In the genomic region with DNA sequence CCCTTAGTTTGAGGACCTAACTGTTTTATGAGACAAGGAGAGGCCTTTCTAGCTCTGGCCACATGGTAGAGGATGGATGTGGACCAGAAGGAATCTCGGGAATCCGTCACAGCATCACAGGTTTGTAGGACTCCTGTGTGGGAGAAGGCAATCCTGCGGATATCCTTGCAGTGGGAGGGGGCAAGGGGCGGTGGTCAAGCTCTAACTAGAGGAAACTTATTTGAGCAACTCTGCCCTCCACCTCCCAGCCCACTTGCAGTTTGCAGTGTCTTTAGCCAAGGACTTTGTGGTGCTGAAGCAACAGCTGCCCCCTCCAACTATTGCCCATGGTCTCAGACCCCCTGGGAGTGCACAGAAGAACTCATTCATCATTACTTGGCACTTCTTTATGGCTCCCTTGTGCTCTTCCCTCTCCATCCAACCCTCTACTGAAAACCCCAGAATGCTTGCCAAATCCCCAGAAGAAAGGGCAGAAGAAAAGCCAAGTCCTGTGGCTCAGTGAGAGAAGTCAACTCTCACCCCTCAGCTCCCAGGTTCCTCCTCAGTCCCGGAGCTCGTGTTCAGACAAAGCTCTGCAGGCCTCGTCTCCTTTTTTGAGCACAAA, we compare ENCODE assay signal across 11 mouse cellular contexts.
DNase-seq lines count a peak whose midpoint lies in the region; ATAC-seq lines count a peak whose summit lies in the region.
"Had no signal": no experiment of that assay in that cellular context is flagged by ENCODE, and none has a peak within 500 bp of the region (broad histone marks: within the 10 kb centered on the region; RNA-seq: fewer than 3 reads in every experiment).

No protein-coding gene starts in this region.

- H3K36me3 ChIP-seq in hindbrain, embryonic 11.5 days (ENCODE audit: control insufficient read depth, insufficient read depth, low read length): no peaks in the 10 kb centered on the region
- H3K36me3 ChIP-seq in midbrain, embryonic 12.5 days: no peaks in the 10 kb centered on the region
- H3K36me3 ChIP-seq in liver, embryonic 12.5 days: no peaks in the 10 kb centered on the region
- H3K36me3 ChIP-seq: intestine, embryonic 15.5 days; limb, embryonic 13.5 days had no signal

- WGBS in hindbrain, embryonic 11.5 days: 61% methylated on average over 7 of the region's 7 CpGs
- WGBS in midbrain, embryonic 12.5 days: 69% methylated on average over 7 of the region's 7 CpGs
- WGBS in liver, embryonic 12.5 days (ENCODE audit: insufficient replicate concordance): 58% methylated on average over 7 of the region's 7 CpGs

- no peaks in the 10 kb centered on the region for H3K9me3 ChIP-seq in hindbrain, embryonic 11.5 days (ENCODE audit: control insufficient read depth, low read length)
- no peaks in the 10 kb centered on the region for H3K9me3 ChIP-seq in midbrain, embryonic 12.5 days
- H3K9me3 ChIP-seq in liver, embryonic 12.5 days (replicated peaks): no peaks in the 10 kb centered on the region
- H3K9me3 ChIP-seq: intestine, embryonic 15.5 days; limb, embryonic 13.5 days had no signal

- ATAC-seq in hindbrain, embryonic 11.5 days (ENCODE audit: low FRiP score): peak; percentile 20; the same call in 1 of the 2 replicates
- ATAC-seq in midbrain, embryonic 12.5 days (ENCODE audit: low FRiP score, low read depth): no peak
- ATAC-seq in liver, embryonic 12.5 days: no peak
- ATAC-seq: intestine, embryonic 15.5 days had no signal

- H3K4me3 ChIP-seq in hindbrain, embryonic 11.5 days (ENCODE audit: low read depth, low read length): no peak overlapping the region
- no peak overlapping the region for H3K4me3 ChIP-seq in midbrain, embryonic 12.5 days
- H3K4me3 ChIP-seq in liver, embryonic 12.5 days: no peak overlapping the region
- H3K4me3 ChIP-seq: intestine, embryonic 15.5 days; limb, embryonic 13.5 days had no signal

- peak overlapping the region; percentile 87 for H3K27ac ChIP-seq in hindbrain, embryonic 11.5 days (ENCODE audit: low read depth, low read length)
- peak overlapping the region; percentile 89 for H3K27ac ChIP-seq in midbrain, embryonic 12.5 days (replicated peaks)
- no peak overlapping the region for H3K27ac ChIP-seq in liver, embryonic 12.5 days
- H3K27ac ChIP-seq: intestine, embryonic 15.5 days; limb, embryonic 13.5 days had no signal

- H3K4me1 ChIP-seq in hindbrain, embryonic 11.5 days (replicated peaks; ENCODE audit: control insufficient read depth, insufficient read depth, low read length): peaks cover 2% of the 10 kb centered on the region; the same call in 1 of the 2 replicates
- peaks cover 47% of the 10 kb centered on the region for H3K4me1 ChIP-seq in midbrain, embryonic 12.5 days
- H3K4me1 ChIP-seq in liver, embryonic 12.5 days: no peaks in the 10 kb centered on the region
- H3K4me1 ChIP-seq: intestine, embryonic 15.5 days; limb, embryonic 13.5 days had no signal

- no peak overlapping the region for H3K4me2 ChIP-seq in hindbrain, embryonic 11.5 days (replicated peaks; ENCODE audit: low read depth, low read length)
- no peak overlapping the region for H3K4me2 ChIP-seq in midbrain, embryonic 12.5 days (replicated peaks)
- H3K4me2 ChIP-seq in liver, embryonic 12.5 days: no peak overlapping the region
- H3K4me2 ChIP-seq: intestine, embryonic 15.5 days; limb, embryonic 13.5 days had no signal

- peak; percentile 44 for DNase-seq in cerebellum, adult 9-11 months
- DNase-seq in cerebellum, postnatal 25 days: no peak
- peak; percentile 58 for DNase-seq in brain, embryonic 18.5 days (ENCODE audit: low read depth, low spot score)
- DNase-seq in hindbrain, embryonic 11.5 days (ENCODE audit: low spot score): peak; percentile 18
- DNase-seq in kidney, postnatal 14 days: no peak
- no peak for DNase-seq in gastrocnemius, postnatal 10 days
- DNase-seq: lung, postnatal 14 days had no signal

- H3K27me3 ChIP-seq in hindbrain, embryonic 11.5 days (ENCODE audit: control insufficient read depth, insufficient read depth, low read length): no peaks in the 10 kb centered on the region
- H3K27me3 ChIP-seq in midbrain, embryonic 12.5 days: no peaks in the 10 kb centered on the region
- no peaks in the 10 kb centered on the region for H3K27me3 ChIP-seq in liver, embryonic 12.5 days (replicated peaks)
- H3K27me3 ChIP-seq: intestine, embryonic 15.5 days; limb, embryonic 13.5 days had no signal

- H3K9ac ChIP-seq in hindbrain, embryonic 11.5 days (ENCODE audit: low read depth, low read length): peak overlapping the region; percentile 15; the same call in 1 of the 2 replicates
- no peak overlapping the region for H3K9ac ChIP-seq in midbrain, embryonic 12.5 days (replicated peaks)
- no peak overlapping the region for H3K9ac ChIP-seq in liver, embryonic 12.5 days
- H3K9ac ChIP-seq: intestine, embryonic 15.5 days; limb, embryonic 13.5 days had no signal

Comparison
In these comparisons a context has a peak if more than half of its experiments do, and no peak if none do; other contexts are left out.
1. DNase-seq: peak in cerebellum, adult 9-11 months (single experiment), brain, embryonic 18.5 days (single experiment) and hindbrain, embryonic 11.5 days (single experiment); none in cerebellum, postnatal 25 days (0 of 2), kidney, postnatal 14 days (single experiment) and gastrocnemius, postnatal 10 days (single experiment).